Mouse (Mus musculus): ENCODE results near the gene Tmem150c.

GRCm38 (mm10) chr5:100166591-100167491, 7.2 kb upstream of the Tmem150c start:
- TF ChIP-seq CTCF (IDR thresholded peaks at IDR 0.05; ENCODE audit: control insufficient read depth, insufficient read depth, low read length), result peak; percentile 59
- no peak for TF ChIP-seq POLR2A (IDR thresholded peaks at IDR 0.05; ENCODE audit: borderline replicate concordance, control insufficient read depth, low read depth, low read length)

Data from bone marrow, adult 2 months (tissue).